11 mouse cellular contexts compared by ENCODE assay signal in the genomic region with DNA sequence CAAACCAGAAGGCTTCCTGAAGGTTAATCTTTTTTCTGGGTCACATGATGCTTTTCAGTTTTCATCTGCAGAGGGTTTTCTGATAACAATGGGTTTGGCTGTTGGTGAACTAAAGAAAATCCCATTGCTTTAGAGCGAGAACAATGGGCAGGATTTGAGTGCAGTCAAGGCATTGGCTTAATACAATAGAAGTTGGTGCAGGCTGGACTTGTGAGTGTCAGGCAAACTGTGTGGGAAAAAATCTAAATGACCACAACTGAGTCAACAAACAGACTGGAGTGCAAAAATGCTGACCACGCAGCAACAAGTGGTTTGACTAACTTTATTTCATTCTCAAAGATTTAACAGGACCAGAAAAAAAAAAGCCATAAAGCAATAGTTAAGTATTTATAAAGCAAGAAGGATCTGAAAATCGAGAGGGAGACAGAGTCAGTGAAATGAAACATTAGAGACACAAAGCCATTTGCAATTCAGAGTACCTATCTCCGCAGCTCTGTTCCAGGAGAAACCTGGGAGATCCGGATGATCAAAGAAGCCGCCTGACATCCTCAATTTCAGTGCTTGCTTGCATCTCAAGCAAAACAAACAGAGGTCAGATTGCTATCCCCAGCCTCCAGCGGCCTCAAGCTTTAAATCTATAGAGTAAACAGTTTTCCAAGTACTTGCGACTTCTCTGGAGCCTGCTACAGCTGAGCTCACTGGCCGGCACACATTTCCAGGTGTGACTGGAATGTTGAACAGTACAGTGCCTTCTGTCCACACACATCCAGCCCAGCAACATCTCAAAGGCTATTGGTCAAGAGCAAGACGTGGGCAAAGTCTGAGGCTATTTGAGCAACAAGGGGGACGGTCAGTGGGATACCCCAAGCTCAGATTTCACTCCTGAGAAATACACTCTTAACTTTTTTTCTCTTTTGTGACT.
DNase-seq lines count a peak whose midpoint lies in the region; ATAC-seq and TF ChIP-seq lines count a peak whose summit lies in the region.
"Had no signal": no experiment of that assay in that cellular context is flagged by ENCODE, and none has a peak within 500 bp of the region (broad histone marks: within the 10 kb centered on the region; RNA-seq: fewer than 3 reads in every experiment).

No protein-coding gene starts in this region.

- H3K9me3 ChIP-seq in kidney, embryonic 14.5 days (ENCODE audit: control insufficient read depth, low read length): peaks cover 7% of the 10 kb centered on the region
- H3K9me3 ChIP-seq in midbrain, embryonic 13.5 days: 0 out of 2 replicates have a peak, but pooled peaks cover 2% of the 10 kb centered on the region
- H3K9me3 ChIP-seq: liver, embryonic 12.5 days had no signal

- ATAC-seq in kidney, embryonic 14.5 days (ENCODE audit: low FRiP score, low TSS enrichment): no peak
- 0 out of 2 replicates have a peak, but pooled peaks have one; percentile 43 for ATAC-seq in midbrain, embryonic 13.5 days
- ATAC-seq: liver, embryonic 12.5 days had no signal

- DNase-seq in kidney, adult 9 months: no peak
- DNase-seq in Muller cell, postnatal 12 days (ENCODE audit: inconsistent ontology term): peak; percentile 37
- peak; percentile 56 for DNase-seq in brain, embryonic 14.5 days (ENCODE audit: low read depth)
- no peak for DNase-seq in testis, postnatal 10 days (ENCODE audit: low spot score)
- no peak for DNase-seq in thymus, adult 2 months
- DNase-seq: cerebellum, adult 2 months; lung, postnatal 4 days had no signal

- 14% methylated on average over 11 of the region's 11 CpGs for WGBS in kidney, embryonic 14.5 days
- 5% methylated on average over 11 of the region's 11 CpGs for WGBS in midbrain, embryonic 13.5 days
- WGBS in thymus, adult 2 months: 82% methylated on average over 11 of the region's 11 CpGs

- TF ChIP-seq CTCF in brain, embryonic 14.5 days (IDR thresholded peaks at IDR 0.05; ENCODE audit: borderline replicate concordance, extremely low read depth, insufficient read depth, insufficient read length): no peak
- TF ChIP-seq CTCF in thymus, adult 2 months (IDR thresholded peaks at IDR 0.05; ENCODE audit: borderline replicate concordance, control insufficient read depth, extremely low read depth, insufficient read depth, low read length, poor library complexity): no peak

- H3K4me3 ChIP-seq in kidney, embryonic 14.5 days (ENCODE audit: low read length): no peak overlapping the region
- H3K4me3 ChIP-seq in midbrain, embryonic 13.5 days (replicated peaks): no peak overlapping the region
- no peak overlapping the region for H3K4me3 ChIP-seq in thymus, adult 2 months (ENCODE audit: control insufficient read depth, insufficient read depth, low read length)
- H3K4me3 ChIP-seq: heart, embryonic 13.5 days; liver, embryonic 12.5 days had no signal

- H3K9ac ChIP-seq in kidney, embryonic 14.5 days (ENCODE audit: low read depth, low read length): no peak overlapping the region
- H3K9ac ChIP-seq in midbrain, embryonic 13.5 days (replicated peaks): no peak overlapping the region
- H3K9ac ChIP-seq: heart, embryonic 13.5 days; liver, embryonic 12.5 days had no signal

- H3K36me3 ChIP-seq in kidney, embryonic 14.5 days (ENCODE audit: control insufficient read depth, insufficient read depth, low read length): no peaks in the 10 kb centered on the region
- H3K36me3 ChIP-seq in midbrain, embryonic 13.5 days: no peaks in the 10 kb centered on the region
- H3K36me3 ChIP-seq in thymus, adult 2 months (ENCODE audit: control insufficient read depth, insufficient read depth, low read length): no peaks in the 10 kb centered on the region
- H3K36me3 ChIP-seq: heart, embryonic 13.5 days; liver, embryonic 12.5 days had no signal

- no peak overlapping the region for H3K27ac ChIP-seq in kidney, embryonic 14.5 days (ENCODE audit: low read depth, low read length)
- no peak overlapping the region for H3K27ac ChIP-seq in midbrain, embryonic 13.5 days
- H3K27ac ChIP-seq in thymus, adult 2 months (ENCODE audit: control insufficient read depth, insufficient read depth, low read length): no peak overlapping the region
- H3K27ac ChIP-seq: heart, embryonic 13.5 days; liver, embryonic 12.5 days had no signal

- no peaks in the 10 kb centered on the region for H3K27me3 ChIP-seq in kidney, embryonic 14.5 days (ENCODE audit: control insufficient read depth, insufficient read depth, low read length)
- no peaks in the 10 kb centered on the region for H3K27me3 ChIP-seq in midbrain, embryonic 13.5 days
- H3K27me3 ChIP-seq in thymus, adult 2 months (ENCODE audit: control insufficient read depth, insufficient read depth, low read length): no peaks in the 10 kb centered on the region
- H3K27me3 ChIP-seq: heart, embryonic 13.5 days; liver, embryonic 12.5 days had no signal

- H3K4me2 ChIP-seq in kidney, embryonic 14.5 days (replicated peaks; ENCODE audit: low read depth, low read length): 0 out of 2 replicates have a peak overlapping the region, but pooled peaks have one; percentile 5
- 0 out of 2 replicates have a peak overlapping the region, but pooled peaks have one; percentile 9 for H3K4me2 ChIP-seq in midbrain, embryonic 13.5 days (replicated peaks)
- H3K4me2 ChIP-seq: heart, embryonic 13.5 days; liver, embryonic 12.5 days had no signal

- no peak for TF ChIP-seq POLR2A in brain, embryonic 14.5 days (IDR thresholded peaks at IDR 0.05; ENCODE audit: borderline replicate concordance, extremely low read depth, insufficient read depth, insufficient read length, poor library complexity, severe bottlenecking)
- TF ChIP-seq POLR2A in thymus, adult 2 months (IDR thresholded peaks at IDR 0.05; ENCODE audit: control insufficient read depth, extremely low read depth, insufficient read depth, low read length, poor library complexity): no peak

- H3K4me1 ChIP-seq in kidney, embryonic 14.5 days (ENCODE audit: control insufficient read depth, insufficient read depth, low read length): peaks cover 4% of the 10 kb centered on the region; the same call in 1 of the 2 replicates
- peaks cover 17% of the 10 kb centered on the region for H3K4me1 ChIP-seq in midbrain, embryonic 13.5 days (replicated peaks)
- no peaks in the 10 kb centered on the region for H3K4me1 ChIP-seq in thymus, adult 2 months (replicated peaks; ENCODE audit: control insufficient read depth, insufficient read depth, low read length)
- H3K4me1 ChIP-seq: heart, embryonic 13.5 days; liver, embryonic 12.5 days had no signal

Comparison
In these comparisons a context has a peak if more than half of its experiments do, and no peak if none do; other contexts are left out.
1. DNase-seq: peak in Muller cell, postnatal 12 days (single experiment) and brain, embryonic 14.5 days (single experiment); none in kidney, adult 9 months (single experiment), testis, postnatal 10 days (single experiment) and thymus, adult 2 months (single experiment).